Mouse (Mus musculus): ENCODE data around the gene Ago1.

Gene Ago1

GRCm38 (mm10) chr4:126469334-126469733 is 951 bp upstream of the Ago1 start:
- DNase-seq, result no peak

GRCm38 (mm10) chr4:126468925-126469324 is 542 bp upstream of the Ago1 start:
- no peak for DNase-seq

GRCm38 (mm10) chr4:126467721-126468284 is 580 bp downstream of the Ago1 start:
- DNase-seq, result peak; percentile 54 to 63

GRCm38 (mm10) chr4:126466251-126466750 is 2.1 kb downstream of the Ago1 start:
- DNase-seq, result no peak

- peak; percentile 15 to 20 for DNase-seq
Measured at GRCm38 (mm10) chr4:126465843-126466242, 2.5 kb downstream of the Ago1 start.

- no peak for DNase-seq
Measured at GRCm38 (mm10) chr4:126464892-126465235, 3.5 kb downstream of the Ago1 start.

- DNase-seq, result no peak
Measured at GRCm38 (mm10) chr4:126464189-126464891, 4.0 kb downstream of the Ago1 start.

GRCm38 (mm10) chr4:126455441-126455840 is 12.9 kb downstream of the Ago1 start:
- no peak for DNase-seq

- no peak for DNase-seq
Measured at GRCm38 (mm10) chr4:126454547-126455254, 13.7 kb downstream of the Ago1 start.

GRCm38 (mm10) chr4:126450268-126450667 is 18.1 kb downstream of the Ago1 start:
- no peak for DNase-seq

GRCm38 (mm10) chr4:126447126-126447525 is 21.3 kb downstream of the Ago1 start:
- DNase-seq, result no peak

- DNase-seq, result no peak
Measured at GRCm38 (mm10) chr4:126444528-126444927, 23.9 kb downstream of the Ago1 start.

GRCm38 (mm10) chr4:126438261-126438660 is 30.1 kb downstream of the Ago1 start:
- no peak for DNase-seq

- DNase-seq, result peak; percentile 26 to 44
Measured at GRCm38 (mm10) chr4:126436268-126436667, 32.1 kb downstream of the Ago1 start.

- DNase-seq, result no peak
Measured at GRCm38 (mm10) chr4:126434094-126434493, 34.3 kb downstream of the Ago1 start.

- DNase-seq, result no peak
Measured at GRCm38 (mm10) chr4:126433175-126433574, 35.2 kb downstream of the Ago1 start.

GRCm38 (mm10) chr4:126431746-126432145 is 36.6 kb downstream of the Ago1 start:
- DNase-seq, result no peak

- peak; percentile 96 for DNase-seq
Measured at GRCm38 (mm10) chr4:126429347-126430079, 38.9 kb downstream of the Ago1 start, which contains the start of gene Ago3. Gene Ago3, minus strand, starts transcription at chr4:126429556.

- peak in 1 of 2 experiments; percentile 20 for DNase-seq
Measured at GRCm38 (mm10) chr4:126428682-126429346, 39.6 kb downstream of the Ago1 start.

GRCm38 (mm10) chr4:126423866-126424265 is 44.5 kb downstream of the Ago1 start:
- DNase-seq, result no peak

GRCm38 (mm10) chr4:126415707-126416106 is 52.7 kb downstream of the Ago1 start:
- DNase-seq, result no peak

GRCm38 (mm10) chr4:126412526-126412925 is 55.9 kb downstream of the Ago1 start:
- no peak for DNase-seq

Measured in cerebellum, adult 18-20 months (tissue).